Mouse (Mus musculus) midbrain, postnatal 0 days (tissue): ENCODE data around the gene Krt73. TPM values are rescaled to one million over a fixed set of nuclear protein-coding genes. Genes with fewer than 3 reads are reported as not detected.
A peak's percentile ranks its signal among the peaks of the same experiment; 100 is the strongest.

Source experiments
- ATAC-seq: fragments of 200-750 bp; cut with Nextera tagmentation; 2 replicates; pipeline ENCODE4 v1.8.0; 2017; ENCODE audit warnings: moderate number of reproducible peaks, mild to moderate bottlenecking, moderate TSS enrichment, moderate library complexity; ENCODE audit not compliant: low FRiP score
- DNase-seq: peaks from one replicate; pipeline ENCODE4 v3.0.0-alpha.2; 2015; ENCODE audit warnings: low spot score
- H3K27ac ChIP-seq: fragments of 300-500 bp; sonication (generic); 2 replicates; pipeline ENCODE4 v1.5.1; 2014; ENCODE audit warnings: low read depth, mild to moderate bottlenecking, low read length, mixed read lengths
- H3K27me3 ChIP-seq: fragments of 300-500 bp; sonication (generic); 2 replicates; pipeline ENCODE4 v1.6.1; 2014; ENCODE audit warnings: low read length, control low read depth, mixed read lengths; ENCODE audit not compliant: insufficient read depth
- H3K36me3 ChIP-seq: fragments of 300-500 bp; sonication (generic); 2 replicates; pipeline ENCODE4 v1.6.1; 2014; ENCODE audit warnings: low read length, control low read depth, mixed read lengths; ENCODE audit not compliant: insufficient read depth
- H3K4me1 ChIP-seq: fragments of 300-500 bp; sonication (generic); 2 replicates; pipeline ENCODE4 v1.6.1; 2014; ENCODE audit warnings: mild to moderate bottlenecking, control low read depth, antibody characterized with exemption, low read length, mixed read lengths; ENCODE audit not compliant: insufficient read depth
- H3K4me2 ChIP-seq: fragments of 300-500 bp; sonication (generic); 2 replicates; pipeline ENCODE4 v1.6.1; 2014; ENCODE audit warnings: low read depth, mild to moderate bottlenecking, low read length, mixed read lengths; ENCODE audit not compliant: poor library complexity, severe bottlenecking
- H3K4me3 ChIP-seq: fragments of 300-500 bp; sonication (generic); 2 replicates; pipeline ENCODE4 v1.5.1; 2014; ENCODE audit warnings: low read depth, mild to moderate bottlenecking, low read length, moderate library complexity
- H3K9ac ChIP-seq: fragments of 300-500 bp; sonication (generic); replicated peaks from 2 replicates; pipeline ENCODE4 v1.6.1; 2014; ENCODE audit warnings: mild to moderate bottlenecking, low read length, moderate library complexity, mixed read lengths; ENCODE audit not compliant: poor library complexity, severe bottlenecking
- H3K9me3 ChIP-seq: fragments of 300-500 bp; sonication (generic); 2 replicates; pipeline ENCODE4 v1.6.1; 2016; ENCODE audit warnings: low read length, control low read depth
- CTCF ChIP-seq: IDR thresholded peaks from 2 replicates; pipeline ENCODE4 v1.5.1; 2016; ENCODE audit warnings: antibody characterized with exemption, mild to moderate bottlenecking
- WGBS: fragments of 180-500 bp; shearing (Covaris S2); extraction: QIAGEN DNeasy Blood & Tissue Kit; methylation state at CpG from one replicate; pipeline ENCODE4 v1.1.7; 2014; 5-methylcytosine and 5-hydroxymethylcytosine counted together
- polyA plus RNA-seq: library from polyadenylated mRNA; unstranded; fragments of >200 nt; fragmentation: Nextera tagmentation; extraction: Ambion mirVana; gene quantifications from 2 replicates; pipeline ENCODE4 v1.2.1, GENCODE M21; 2015
- total RNA-seq: library from RNA; depleted of rRNA; stranded (reverse); fragments of >200 nt; gene quantifications from 2 replicates; pipeline ENCODE4 v1.2.3, GENCODE M21; 2014; rRNA removed

Gene Krt73
- total and polyA plus RNA-seq, 2 experiments from 2014 or later: 0.36 to 1.3 TPM

DNA sequence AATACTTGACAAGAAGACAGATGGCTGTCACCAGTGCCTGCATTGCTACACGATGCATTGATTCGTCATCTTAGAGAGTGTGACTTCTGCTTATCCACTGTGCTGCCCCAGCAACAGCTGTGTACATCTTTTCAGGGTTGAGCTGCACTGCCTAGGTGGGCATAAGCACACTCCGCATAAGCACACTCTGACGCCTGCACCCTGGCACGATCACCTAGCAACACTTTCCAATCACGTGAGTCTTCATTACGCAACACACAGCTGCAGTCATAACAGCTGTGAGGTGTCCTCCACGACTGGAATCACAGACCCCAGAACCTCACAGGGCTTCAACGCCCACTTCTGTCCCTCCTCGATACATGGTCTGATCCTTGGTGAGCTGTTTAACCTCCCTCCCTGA, 28.7 kb downstream of the Krt73 start:
- Histone ChIP-seq H3K9ac (no peak overlapping the region), H3K27me3 (no peaks in the 10 kb centered on the region), H3K4me3 (no peak overlapping the region), H3K4me2 (no peak overlapping the region), H3K9me3 (no peaks in the 10 kb centered on the region), H3K4me1 (no peaks in the 10 kb centered on the region), H3K27ac (no peak overlapping the region), H3K36me3 (no peaks in the 10 kb centered on the region)
- DNase-seq (no peak), ATAC-seq (no peak)
- WGBS: 80% methylated on average over 10 of the region's 10 CpGs
- no peak for TF ChIP-seq CTCF

DNA sequence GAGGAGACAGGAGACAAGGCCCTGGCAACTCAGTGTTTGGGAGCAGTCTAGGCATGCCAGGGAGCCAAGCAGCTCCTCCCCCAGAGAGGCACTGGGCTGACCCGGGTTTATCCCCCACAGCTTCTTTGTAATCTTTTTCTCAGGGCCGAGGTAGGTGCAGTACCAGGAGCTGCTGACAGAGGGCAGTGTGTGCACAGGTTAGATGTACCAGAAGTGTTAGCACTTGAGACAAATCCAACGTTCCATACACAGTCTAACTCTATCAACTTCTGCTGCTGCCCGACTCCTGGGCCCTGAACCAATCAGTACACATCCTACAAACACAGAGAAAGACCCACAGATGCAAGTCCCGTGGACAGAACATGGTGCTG, 29.4 kb downstream of the Krt73 start:
- WGBS: 9% methylated on average over 5 of the region's 5 CpGs
- H3K27me3 ChIP-seq: no peaks in the 10 kb centered on the region
- ATAC-seq (peak; percentile 77), DNase-seq (peak; percentile 87)
- H3K9me3 ChIP-seq: no peaks in the 10 kb centered on the region
- no peak overlapping the region for H3K4me3 ChIP-seq
- H3K4me2 ChIP-seq: no peak overlapping the region
- no peaks in the 10 kb centered on the region for H3K4me1 ChIP-seq
- H3K36me3 ChIP-seq: no peaks in the 10 kb centered on the region
- no peak overlapping the region for H3K9ac ChIP-seq
- no peak overlapping the region for H3K27ac ChIP-seq
- TF ChIP-seq CTCF: peak; percentile 95

DNA sequence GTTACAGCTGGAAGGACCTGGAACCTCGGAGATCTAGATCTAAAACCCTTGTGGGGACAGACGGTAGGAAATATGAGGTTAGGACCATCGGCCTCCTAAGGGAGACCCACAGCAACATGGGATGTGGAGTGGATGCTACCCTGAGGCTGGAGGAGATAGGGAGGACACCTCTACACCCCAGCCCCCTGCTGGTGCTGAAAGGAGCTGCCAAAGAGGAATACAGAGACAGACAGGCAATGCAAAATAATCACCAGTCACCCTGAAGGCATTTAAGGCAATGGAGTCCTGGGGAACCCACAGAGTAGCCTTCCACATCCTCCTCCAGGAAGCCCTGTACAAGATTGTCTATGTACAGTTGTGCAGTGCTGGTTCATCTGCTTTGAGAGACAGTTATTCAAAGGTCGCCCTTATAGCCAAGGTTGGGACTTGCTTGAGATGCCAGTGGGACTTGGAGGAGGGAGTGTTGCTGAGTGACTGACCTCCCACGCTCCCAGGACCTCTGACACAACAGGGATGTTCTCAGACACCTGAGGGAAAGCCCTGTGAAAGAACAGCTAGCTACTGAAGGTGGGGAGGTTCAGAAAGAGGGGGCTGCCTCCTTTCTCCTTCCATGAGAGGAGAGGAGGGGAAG, 30.0 kb downstream of the Krt73 start:
- H3K36me3 ChIP-seq: no peaks in the 10 kb centered on the region
- TF ChIP-seq CTCF: peak; percentile 62
- no peaks in the 10 kb centered on the region for H3K27me3 ChIP-seq
- no peaks in the 10 kb centered on the region for H3K4me1 ChIP-seq
- no peak overlapping the region for H3K4me3 ChIP-seq
- no peak overlapping the region for H3K4me2 ChIP-seq
- ATAC-seq (no peak), DNase-seq (no peak)
- WGBS: 76% methylated on average over 5 of the region's 5 CpGs
- no peak overlapping the region for H3K9ac ChIP-seq
- no peak overlapping the region for H3K27ac ChIP-seq
- H3K9me3 ChIP-seq: no peaks in the 10 kb centered on the region

DNA sequence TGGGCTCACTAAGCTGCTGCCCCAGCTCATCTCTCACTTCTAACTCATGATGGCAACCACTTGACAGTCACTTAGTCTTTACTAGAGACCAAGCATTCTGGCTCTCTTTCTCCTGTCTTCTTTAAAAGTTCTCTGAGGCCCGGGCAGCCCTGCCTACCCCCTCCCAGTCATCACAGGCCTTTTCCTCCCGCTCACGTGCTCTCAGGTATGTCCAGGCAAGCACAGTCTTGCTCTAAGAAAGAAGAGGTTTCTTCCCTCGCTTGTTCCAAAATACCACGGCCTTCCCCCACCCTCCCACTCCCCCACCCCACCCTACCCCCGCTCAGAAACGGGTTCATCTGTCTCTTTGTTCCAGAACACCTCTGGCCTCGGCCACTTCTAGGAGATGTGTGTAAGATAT, 31.9 kb downstream of the Krt73 start:
- H3K27me3 ChIP-seq: no peaks in the 10 kb centered on the region
- DNase-seq: no peak
- H3K4me3 ChIP-seq: no peak overlapping the region
- no peaks in the 10 kb centered on the region for H3K36me3 ChIP-seq
- H3K4me2 ChIP-seq: no peak overlapping the region
- ATAC-seq: no peak
- H3K4me1 ChIP-seq: no peaks in the 10 kb centered on the region
- TF ChIP-seq CTCF: no peak
- H3K9me3 ChIP-seq: no peaks in the 10 kb centered on the region
- no peak overlapping the region for H3K27ac ChIP-seq
- 59% methylated on average over 8 of the region's 8 CpGs for WGBS
- H3K9ac ChIP-seq: no peak overlapping the region

Other genes starting within 250 kb of the Krt73 start
- gene Krt90, start 239.4 kb downstream of the Krt73 start, total RNA-seq: 0.09 TPM in 1 of 2 replicates, not detected in the other
- gene Krt90, start 239.4 kb downstream of the Krt73 start, polyA plus RNA-seq: 0.41 and 0.50 TPM in 2 replicates
- gene Krt75, start 228.4 kb downstream of the Krt73 start, total RNA-seq: 0.05 TPM in 1 of 2 replicates, not detected in the other
- gene Krt75, start 228.4 kb downstream of the Krt73 start, polyA plus RNA-seq: 0.12 TPM in 2 replicates
- not detected in 2 replicates for gene Gm5414, start 174.2 kb downstream of the Krt73 start, total RNA-seq
- gene Gm5414, start 174.2 kb downstream of the Krt73 start, polyA plus RNA-seq: not detected in 2 replicates
- gene Gm5478, start 155.0 kb downstream of the Krt73 start, total RNA-seq: not detected in 2 replicates
- not detected in 2 replicates for gene Gm5478, start 155.0 kb downstream of the Krt73 start, polyA plus RNA-seq
- not detected in 2 replicates for gene Krt6b, start 122.1 kb downstream of the Krt73 start, total RNA-seq
- gene Krt6b, start 122.1 kb downstream of the Krt73 start, polyA plus RNA-seq: 0.07 TPM in 1 of 2 replicates, not detected in the other
- not detected in 2 replicates for gene Krt6a, start 108.0 kb downstream of the Krt73 start, total RNA-seq
- not detected in 2 replicates for gene Krt6a, start 108.0 kb downstream of the Krt73 start, polyA plus RNA-seq
- 6.4 TPM in 1 of 2 replicates, not detected in the other for gene Krt5, start 89.4 kb downstream of the Krt73 start, total RNA-seq
- gene Krt5, start 89.4 kb downstream of the Krt73 start, polyA plus RNA-seq: 0.14 TPM in 1 of 2 replicates, not detected in the other
- gene Krt71, start 59.2 kb downstream of the Krt73 start, total RNA-seq: 2.8 TPM in 1 of 2 replicates, not detected in the other
- 0.25 and 0.27 TPM in 2 replicates for gene Krt71, start 59.2 kb downstream of the Krt73 start, polyA plus RNA-seq
- gene Krt72, start 15.9 kb downstream of the Krt73 start, total RNA-seq: not detected in 2 replicates
- gene Krt72, start 15.9 kb downstream of the Krt73 start, polyA plus RNA-seq: not detected in 2 replicates
- not detected in 2 replicates for gene Krt2, start 15.8 kb upstream of the Krt73 start, total RNA-seq
- gene Krt2, start 15.8 kb upstream of the Krt73 start, polyA plus RNA-seq: 0.12 TPM in 1 of 2 replicates, not detected in the other
- gene Krt1, start 48.4 kb upstream of the Krt73 start, total RNA-seq: 18.3 and 45.5 TPM in 2 replicates
- gene Krt1, start 48.4 kb upstream of the Krt73 start, polyA plus RNA-seq: 20.0 and 22.7 TPM in 2 replicates
- 1.2 and 1.4 TPM in 2 replicates for gene Krt77, start 67.4 kb upstream of the Krt73 start, total RNA-seq
- 1.5 and 1.6 TPM in 2 replicates for gene Krt77, start 67.4 kb upstream of the Krt73 start, polyA plus RNA-seq
- not detected in 2 replicates for gene Krt76, start 90.6 kb upstream of the Krt73 start, total RNA-seq
- not detected in 2 replicates for gene Krt76, start 90.6 kb upstream of the Krt73 start, polyA plus RNA-seq
- 0.38 TPM in 1 of 2 replicates, not detected in the other for gene Krt4, start 122.4 kb upstream of the Krt73 start, total RNA-seq
- not detected in 2 replicates for gene Krt4, start 122.4 kb upstream of the Krt73 start, polyA plus RNA-seq
- gene Krt79, start 138.0 kb upstream of the Krt73 start, total RNA-seq: 2.3 TPM in 1 of 2 replicates, not detected in the other
- gene Krt79, start 138.0 kb upstream of the Krt73 start, polyA plus RNA-seq: 0.15 and 0.28 TPM in 2 replicates
- gene Krt78, start 151.9 kb upstream of the Krt73 start, total RNA-seq: 0.49 TPM in 1 of 2 replicates, not detected in the other
- gene Krt78, start 151.9 kb upstream of the Krt73 start, polyA plus RNA-seq: not detected in 2 replicates
- gene Krt8, start 202.1 kb upstream of the Krt73 start, total RNA-seq: 0.61 and 1.6 TPM in 2 replicates
- gene Krt8, start 202.1 kb upstream of the Krt73 start, polyA plus RNA-seq: 0.60 and 0.63 TPM in 2 replicates
- gene Krt18, start 225.8 kb upstream of the Krt73 start, total RNA-seq: 0.99 and 1.7 TPM in 2 replicates
- gene Krt18, start 225.8 kb upstream of the Krt73 start, polyA plus RNA-seq: 1.8 and 2.1 TPM in 2 replicates